Mouse (Mus musculus) cerebellum, adult 2 months (tissue): Measurements from ENCODE around the gene Arl15.

Experiments
- CTCF ChIP-seq: fragments of 200-500 bp; IDR thresholded peaks from 2 replicates; pipeline ENCODE4 v1.5.1; 2011; ENCODE audit warnings: low read depth, mild to moderate bottlenecking, control low read depth, low read length, moderate library complexity, borderline replicate concordance; ENCODE audit not compliant: insufficient read depth
- POLR2A ChIP-seq: fragments of 200-500 bp; IDR thresholded peaks from 2 replicates; pipeline ENCODE4 v1.6.1; 2011; ENCODE audit warnings: low read length, control low read depth, borderline replicate concordance; ENCODE audit not compliant: insufficient read depth

DNA sequence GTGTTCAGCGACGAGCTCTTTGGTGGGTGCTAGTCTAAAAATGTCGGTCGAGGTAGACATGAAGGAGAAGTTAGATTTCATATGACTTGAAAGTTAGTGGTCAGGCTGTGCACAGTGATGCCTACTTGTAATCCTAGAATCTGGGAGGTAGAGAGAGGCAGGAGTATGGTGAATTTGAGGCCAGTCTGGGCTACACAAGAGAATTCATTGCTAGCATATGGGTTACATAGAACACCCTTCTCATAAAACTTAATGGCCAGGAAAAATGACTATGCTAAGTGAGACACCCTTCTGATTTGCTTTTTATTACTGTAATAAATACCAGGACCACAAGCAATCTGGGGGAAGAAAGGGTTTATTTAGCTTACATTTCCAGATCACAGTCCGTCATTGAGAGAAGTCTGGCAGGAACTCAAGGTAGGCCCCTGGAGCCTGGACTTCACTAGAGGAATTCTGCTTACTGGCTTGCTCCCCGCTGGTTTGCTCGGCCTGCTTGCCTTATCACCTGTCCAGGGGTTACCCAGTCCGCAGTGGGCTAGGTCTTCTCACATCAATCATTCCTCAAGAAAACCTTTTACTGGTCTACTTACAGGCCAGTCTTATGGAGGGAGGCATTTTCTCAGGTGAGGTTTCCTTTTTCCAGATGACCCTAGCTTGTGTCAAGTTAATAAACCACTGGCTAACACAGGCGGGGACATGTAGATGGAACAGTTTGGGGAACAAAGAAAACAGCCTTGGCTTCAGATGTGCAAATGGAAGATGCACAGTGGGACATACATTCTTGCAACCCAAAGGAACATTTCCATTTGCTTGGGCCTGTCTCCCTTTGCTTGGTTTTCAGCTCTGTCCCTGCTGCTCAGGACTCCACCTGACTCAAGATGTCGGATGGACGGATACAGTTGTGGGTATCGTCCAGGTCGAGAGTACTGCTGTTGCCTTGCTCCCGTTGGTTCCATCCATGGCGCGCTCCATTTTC is 44.6 kb downstream of the Arl15 start:
- no peak for TF ChIP-seq POLR2A
- TF ChIP-seq CTCF, result no peak
